Mouse (Mus musculus): ENCODE results near the gene Fsd1.

The Fsd1 gene

DNA sequence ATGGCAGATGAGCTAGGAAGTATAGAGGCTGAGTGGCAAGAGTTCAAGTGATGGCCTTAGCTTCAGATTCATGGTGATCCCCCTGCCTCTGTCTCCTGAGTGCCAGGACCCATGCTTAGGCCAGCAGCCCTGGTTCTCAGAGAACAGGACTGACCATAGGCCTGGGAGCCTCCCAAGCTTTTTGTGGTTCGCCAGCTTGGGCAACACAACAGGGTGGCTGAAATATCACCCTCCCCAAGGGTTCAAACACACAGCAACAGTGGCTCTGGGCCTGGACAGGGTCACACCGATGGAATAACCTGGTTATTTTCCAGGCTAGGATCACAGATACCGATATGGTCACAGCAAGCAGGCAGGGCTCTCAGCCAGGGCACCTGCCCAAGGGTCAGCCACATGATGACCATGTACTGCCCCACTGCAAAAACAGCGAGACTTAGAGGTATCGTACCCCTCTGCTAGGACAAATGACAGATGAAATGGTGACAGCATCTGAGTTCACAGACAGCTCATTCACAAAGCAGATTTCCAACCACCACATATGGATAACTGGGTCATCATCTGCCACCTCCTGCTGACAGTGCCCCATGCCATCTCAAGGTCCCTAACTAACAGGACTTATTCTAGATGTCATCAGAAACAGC, 41.6 kb downstream of the Fsd1 start:
- no peak for DNase-seq (ENCODE audit: low spot score in 2 of 2)

- peak in 1 of 2 experiments; percentile 56 for DNase-seq (ENCODE audit: low spot score in 2 of 2)
Observed at GRCm38 (mm10) chr17:56030238-56030870, 44.0 kb downstream of the Fsd1 start.

DNA sequence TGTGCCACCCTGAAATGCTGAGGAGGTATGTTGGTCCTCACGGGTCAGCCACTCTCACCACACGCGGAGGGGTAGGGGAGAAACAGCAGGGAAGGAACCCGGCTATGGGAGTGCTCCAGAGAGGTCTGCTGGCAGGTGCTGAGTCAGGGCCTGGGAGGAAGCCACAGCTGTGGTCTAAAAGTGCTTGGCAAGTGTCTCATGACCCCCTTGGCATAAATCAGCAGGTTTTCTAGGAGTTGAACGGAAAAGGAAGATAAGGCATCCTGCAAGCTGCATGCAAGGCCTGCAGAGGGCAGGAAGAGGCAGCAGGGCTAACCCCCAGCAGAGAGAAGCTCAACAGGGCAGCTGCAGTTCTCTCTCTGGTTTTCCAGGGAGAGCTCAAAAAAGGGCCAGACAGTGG, 44.6 kb downstream of the Fsd1 start:
- peak; percentile 29 to 62 for DNase-seq (ENCODE audit: low spot score in 2 of 2)

DNA sequence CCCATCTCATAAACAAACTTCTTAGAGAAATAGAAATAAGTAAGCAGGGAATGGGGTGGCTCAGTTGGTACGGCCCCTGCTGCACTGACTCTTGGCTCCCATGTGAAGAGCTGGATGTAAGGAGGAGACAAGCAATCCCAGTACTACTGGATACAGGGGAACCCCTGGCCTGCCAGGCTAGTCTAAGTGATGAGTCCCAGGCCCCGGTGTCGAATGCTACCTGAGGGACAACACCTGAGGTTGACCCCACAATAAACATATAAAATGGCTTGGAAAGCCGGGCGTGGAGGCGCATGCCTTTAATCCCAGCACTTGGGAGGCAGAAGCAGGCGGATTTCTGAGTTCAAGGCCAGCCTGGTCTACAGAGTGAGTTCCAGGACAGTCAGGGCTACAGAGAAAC, 45.1 kb downstream of the Fsd1 start:
- DNase-seq (ENCODE audit: low spot score in 2 of 2), result no peak

DNA sequence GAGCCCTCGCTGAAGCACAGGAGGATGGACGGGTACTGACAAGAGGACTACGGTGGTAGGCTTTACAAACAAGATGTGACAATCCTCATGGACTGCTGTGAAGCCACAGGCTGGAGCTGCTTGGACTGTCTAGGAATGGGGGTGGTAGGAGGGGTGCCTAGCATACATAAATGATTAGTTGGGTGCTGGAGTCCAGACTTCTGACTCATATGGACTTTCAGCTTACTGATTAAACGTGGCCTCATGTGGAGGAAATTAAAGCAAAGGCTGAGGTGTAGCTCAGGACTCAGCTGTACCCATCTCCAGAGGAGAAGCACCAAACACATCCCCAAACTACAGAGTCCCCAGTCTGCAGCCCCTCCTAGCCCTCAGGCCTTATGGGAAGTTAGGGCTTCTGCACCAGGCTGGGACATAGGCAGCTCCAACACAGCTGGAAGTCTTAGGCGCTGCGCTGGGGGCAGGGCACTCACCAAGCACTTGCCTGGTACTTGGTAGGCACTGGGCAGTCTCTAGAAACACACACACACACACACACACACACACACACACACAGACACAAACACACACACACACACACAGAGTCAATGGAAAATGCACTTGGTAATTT, 45.9 kb downstream of the Fsd1 start:
- DNase-seq (ENCODE audit: low spot score in 2 of 2), result no peak

DNA sequence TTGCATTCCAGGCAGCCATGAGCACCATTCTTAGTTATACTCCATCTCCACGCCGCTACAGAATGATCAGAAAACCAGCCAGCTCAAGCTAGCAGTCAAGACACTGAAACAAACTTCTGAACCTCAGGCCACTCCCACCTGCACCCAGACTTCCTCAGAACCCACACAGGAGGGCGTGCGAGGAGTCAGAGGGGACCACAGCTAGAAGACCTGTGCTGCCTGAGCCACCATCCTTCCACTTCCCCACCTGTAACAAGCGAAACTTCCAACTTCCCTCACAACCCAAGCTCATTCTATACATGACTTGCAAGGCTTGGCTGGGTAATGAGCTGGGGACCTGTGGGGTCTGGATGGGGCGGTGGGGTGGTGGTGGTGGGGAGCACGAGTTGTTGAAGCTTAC, 46.5 kb downstream of the Fsd1 start:
- peak in 1 of 2 experiments; percentile 44 for DNase-seq (ENCODE audit: low spot score in 2 of 2)

DNA sequence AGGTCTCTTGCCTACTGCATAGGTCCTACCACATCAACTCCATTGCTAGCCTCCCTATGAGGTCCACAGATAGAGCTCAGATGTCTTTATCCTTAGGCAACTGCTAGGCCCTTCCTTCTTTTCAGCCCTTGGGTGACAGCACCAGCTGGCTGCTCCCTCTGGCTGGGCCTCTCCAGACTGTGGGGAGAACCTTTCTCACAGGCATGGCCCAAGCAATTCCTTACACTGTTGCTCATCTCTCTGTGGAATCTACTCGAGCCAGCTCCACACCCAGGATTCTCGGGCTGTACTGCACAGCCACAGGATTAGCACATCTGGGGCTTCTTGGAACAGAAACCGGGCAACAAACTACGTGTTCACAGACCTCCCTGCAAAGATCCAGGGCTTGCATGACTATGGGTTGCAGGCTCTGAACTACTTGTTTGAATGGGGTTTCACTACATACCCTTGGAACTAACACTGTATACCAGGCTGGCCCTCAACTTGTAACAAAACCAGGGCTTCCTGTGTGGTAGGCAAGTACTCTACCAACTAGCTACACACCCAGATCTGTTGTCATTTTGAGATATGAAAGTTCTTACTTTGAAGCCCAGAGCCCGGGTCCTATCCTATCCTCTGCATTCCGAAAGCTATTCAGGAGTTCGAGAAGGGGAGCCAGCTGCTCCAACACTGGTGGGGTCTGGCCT, 47.9 kb downstream of the Fsd1 start:
- DNase-seq (ENCODE audit: low spot score in 2 of 2), result no peak

DNA sequence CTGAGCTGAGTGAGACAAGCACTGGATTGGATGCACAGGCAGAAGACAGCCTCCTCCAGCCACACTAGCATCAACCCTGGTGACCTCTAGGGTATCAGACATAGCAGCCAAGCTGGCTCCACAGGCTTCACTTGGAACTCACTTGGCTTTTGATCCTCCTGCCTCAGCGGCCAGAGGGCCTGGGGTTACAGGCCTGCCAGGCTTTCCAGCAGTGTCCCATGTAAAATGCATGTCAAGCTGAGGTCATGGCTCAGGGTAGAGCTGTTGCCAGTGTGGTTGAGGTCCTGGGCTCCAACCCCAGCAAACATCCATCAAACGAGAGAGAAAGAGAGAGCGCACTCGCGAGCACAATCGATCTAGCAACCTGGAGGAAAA, 48.4 kb downstream of the Fsd1 start:
- peak in 1 of 2 experiments; percentile 13 for DNase-seq (ENCODE audit: low spot score in 2 of 2)

GRCm38 (mm10) chr17:56035216-56035615, 48.9 kb downstream of the Fsd1 start:
- no peak for DNase-seq (ENCODE audit: low spot score in 2 of 2)

GRCm38 (mm10) chr17:56036176-56036900, 50.0 kb downstream of the Fsd1 start, which contains the start of gene Sh3gl1:
Gene Sh3gl1, minus strand, starts transcription at chr17:56036635.
- DNase-seq (ENCODE audit: low spot score in 2 of 2), result peak; percentile 99 to 100

GRCm38 (mm10) chr17:56036901-56037287, 50.6 kb downstream of the Fsd1 start:
- no peak for DNase-seq (ENCODE audit: low spot score in 2 of 2)

GRCm38 (mm10) chr17:56038583-56039261, 52.4 kb downstream of the Fsd1 start:
- DNase-seq (ENCODE audit: low spot score in 2 of 2), result peak in 1 of 2 experiments; percentile 15

DNA sequence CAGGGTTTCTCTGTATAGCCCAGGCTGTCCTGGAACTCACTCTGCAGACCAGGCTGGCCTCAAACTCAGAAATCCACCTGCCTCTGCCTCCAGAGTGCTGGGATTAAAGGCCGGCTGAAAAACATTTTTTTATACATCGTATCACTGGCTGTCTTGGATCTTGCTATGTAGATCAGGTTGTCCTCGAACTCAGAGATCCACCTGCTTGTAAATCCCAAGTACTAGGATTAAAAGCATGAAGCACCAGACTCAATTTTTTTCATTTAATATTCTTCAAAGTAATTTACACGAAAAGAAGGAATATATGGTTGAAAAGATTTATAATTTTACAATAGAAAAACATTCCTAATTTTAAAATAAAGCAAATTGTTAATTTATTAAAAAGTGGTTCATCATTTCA, 53.0 kb downstream of the Fsd1 start:
- no peak for DNase-seq (ENCODE audit: low spot score in 2 of 2)

DNA sequence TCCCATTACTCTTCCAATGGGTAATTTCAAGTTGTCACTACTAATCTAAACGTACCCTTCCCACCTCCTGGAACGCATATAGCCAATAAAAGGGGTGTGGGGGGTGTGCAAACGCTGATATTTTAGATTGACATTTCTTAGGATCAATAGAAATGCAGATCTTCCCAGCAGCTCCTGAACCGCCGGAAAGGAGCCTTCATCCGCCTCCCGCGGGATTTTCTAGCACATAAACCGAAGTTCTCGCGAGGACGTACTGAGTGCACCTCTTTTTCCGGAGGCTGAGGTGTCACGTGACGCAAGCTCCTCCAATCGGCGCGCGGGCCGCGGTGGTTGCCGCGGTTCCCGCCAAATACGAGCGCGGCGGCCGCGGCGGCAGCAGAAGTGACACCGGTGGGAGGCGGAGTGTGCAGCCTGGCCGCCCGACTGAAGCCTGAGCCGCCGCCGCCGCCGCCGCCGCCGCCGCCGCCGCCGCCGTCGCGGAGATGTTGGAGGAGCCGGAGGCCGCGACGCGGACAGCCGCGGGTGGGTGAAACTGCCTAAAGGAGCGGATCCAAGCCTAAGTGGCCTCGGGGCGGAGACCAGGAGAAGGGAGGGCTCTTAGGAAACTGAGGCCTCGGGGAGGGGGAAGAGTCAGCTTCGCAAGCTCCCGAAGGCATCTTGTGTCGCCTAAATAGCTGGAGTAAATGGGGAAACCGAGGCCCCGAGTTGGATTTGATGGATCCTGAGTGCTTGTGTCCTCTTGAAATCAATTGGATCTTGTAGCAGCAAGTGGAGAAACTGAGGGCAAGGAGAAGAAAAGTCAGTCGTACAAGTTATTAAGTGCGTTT, 53.9 kb downstream of the Fsd1 start, which contains the start of gene Chaf1a:
TSS of gene Chaf1a (plus strand) at position 410 of the 827 bp plus-strand sequence.
- peak; percentile 96 to 98 for DNase-seq (ENCODE audit: low spot score in 2 of 2)

- peak in 1 of 2 experiments; percentile 20 for DNase-seq (ENCODE audit: low spot score in 2 of 2)
Observed at GRCm38 (mm10) chr17:56040857-56041163, 54.5 kb downstream of the Fsd1 start.
